Comparison of ENCODE assay signal across 8 mouse cellular contexts in the genomic region with DNA sequence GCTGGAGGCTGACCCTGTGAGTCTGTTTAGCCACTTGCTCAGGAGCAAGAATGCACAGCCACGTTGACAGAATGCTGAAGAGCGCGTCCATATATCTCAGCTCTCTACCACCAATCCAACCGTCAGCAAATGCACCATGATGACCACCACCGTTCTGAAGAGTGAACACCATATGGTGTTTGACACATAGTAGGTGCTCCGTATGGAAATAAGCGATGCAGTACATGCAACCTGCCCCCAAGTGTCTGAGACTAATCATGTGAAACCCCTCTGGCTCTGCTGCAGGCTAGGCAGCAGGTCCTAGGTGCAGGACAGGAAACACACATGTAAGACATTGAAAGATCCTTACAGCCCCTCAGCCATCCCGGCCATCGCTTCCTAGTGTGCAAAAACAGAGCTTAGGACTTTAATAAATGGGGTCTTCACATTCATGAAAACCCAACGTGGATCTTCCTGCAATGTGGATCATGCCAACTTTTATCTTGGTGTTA. TPM values are rescaled to one million over a fixed set of nuclear protein-coding genes. Genes with fewer than 3 reads are reported as not detected.
A peak's percentile ranks its signal among the peaks of the same experiment; 100 is the strongest.
DNase-seq lines count a peak whose midpoint lies in the region; ATAC-seq lines count a peak whose summit lies in the region.

No protein-coding gene starts in this region.

- WGBS in lung, embryonic 15.5 days, result 56% methylated on average over 10 of the region's 10 CpGs
- WGBS in forebrain, embryonic 14.5 days, result 78% methylated on average over 10 of the region's 10 CpGs
- 74% methylated on average over 10 of the region's 10 CpGs for WGBS in limb, embryonic 13.5 days

- peak overlapping the region; percentile 59 for H3K4me3 ChIP-seq in lung, embryonic 15.5 days
- peak overlapping the region; percentile 58; the same call in 1 of the 2 replicates for H3K4me3 ChIP-seq in forebrain, embryonic 14.5 days (ENCODE audit: low read depth, low read length)
- H3K4me3 ChIP-seq in limb, embryonic 13.5 days, result peak overlapping the region; percentile 74

- no peak overlapping the region for H3K9ac ChIP-seq in lung, embryonic 15.5 days
- H3K9ac ChIP-seq in forebrain, embryonic 14.5 days (ENCODE audit: low read length), result no peak overlapping the region
- no peak overlapping the region for H3K9ac ChIP-seq in limb, embryonic 13.5 days

- H3K36me3 ChIP-seq in lung, embryonic 15.5 days, result 0 out of 2 replicates have a peak, but pooled peaks cover 2% of the 10 kb centered on the region
- H3K36me3 ChIP-seq in forebrain, embryonic 14.5 days (ENCODE audit: control insufficient read depth, insufficient read depth, low read length), result no peaks in the 10 kb centered on the region
- peaks cover 9% of the 10 kb centered on the region; the same call in 1 of the 2 replicates for H3K36me3 ChIP-seq in limb, embryonic 13.5 days
- no peaks in the 10 kb centered on the region for H3K36me3 ChIP-seq in splenic B cell, adult 2 months (ENCODE audit: control insufficient read depth, insufficient read depth, low read length, poor library complexity, severe bottlenecking)

- peak overlapping the region; percentile 99 for H3K4me2 ChIP-seq in lung, embryonic 15.5 days
- peak overlapping the region; percentile 99 for H3K4me2 ChIP-seq in forebrain, embryonic 14.5 days (ENCODE audit: low read length)
- H3K4me2 ChIP-seq in limb, embryonic 13.5 days (replicated peaks), result peak overlapping the region; percentile 99

- peak overlapping the region; percentile 73 for H3K27ac ChIP-seq in lung, embryonic 15.5 days
- no peak overlapping the region for H3K27ac ChIP-seq in forebrain, embryonic 14.5 days (ENCODE audit: low read depth, low read length)
- no peak overlapping the region for H3K27ac ChIP-seq in limb, embryonic 13.5 days

- peaks cover 8% of the 10 kb centered on the region; the same call in 1 of the 2 replicates for H3K27me3 ChIP-seq in lung, embryonic 15.5 days
- H3K27me3 ChIP-seq in forebrain, embryonic 14.5 days (replicated peaks; ENCODE audit: control insufficient read depth, insufficient read depth, low read length), result no peaks in the 10 kb centered on the region
- H3K27me3 ChIP-seq in limb, embryonic 13.5 days, result peaks cover 11% of the 10 kb centered on the region; the same call in 1 of the 2 replicates
- H3K27me3 ChIP-seq in splenic B cell, adult 2 months (ENCODE audit: control insufficient read depth, insufficient read depth, low read length, poor library complexity, severe bottlenecking), result no peaks in the 10 kb centered on the region

- DNase-seq in lung, postnatal 14 days, result no peak
- no peak for DNase-seq in forebrain, embryonic 14.5 days (ENCODE audit: low spot score)
- DNase-seq in splenic B cell, adult 2 months (ENCODE audit: low read depth, low spot score), result peak; percentile 36
- no peak for DNase-seq in yolk sac, embryonic 10.5 days (ENCODE audit: low spot score)
- DNase-seq in embryo, embryonic 10 days (ENCODE audit: low spot score), result no peak
- DNase-seq in urinary bladder, postnatal 10 days (ENCODE audit: low spot score), result no peak

- peaks cover 41% of the 10 kb centered on the region for H3K4me1 ChIP-seq in lung, embryonic 15.5 days
- 0 out of 2 replicates have a peak, but pooled peaks cover 5% of the 10 kb centered on the region for H3K4me1 ChIP-seq in forebrain, embryonic 14.5 days (ENCODE audit: control insufficient read depth, insufficient read depth, low read length)
- H3K4me1 ChIP-seq in limb, embryonic 13.5 days, result peaks cover 31% of the 10 kb centered on the region

- no peaks in the 10 kb centered on the region for H3K9me3 ChIP-seq in lung, embryonic 15.5 days
- no peaks in the 10 kb centered on the region for H3K9me3 ChIP-seq in forebrain, embryonic 14.5 days (replicated peaks; ENCODE audit: control insufficient read depth, low read length)
- no peaks in the 10 kb centered on the region for H3K9me3 ChIP-seq in limb, embryonic 13.5 days

- ATAC-seq in lung, embryonic 15.5 days (ENCODE audit: borderline replicate concordance, extremely low read depth, low FRiP score, low TSS enrichment), result no peak
- ATAC-seq in forebrain, embryonic 14.5 days, result no peak
- no peak for ATAC-seq in limb, embryonic 13.5 days (ENCODE audit: low FRiP score, low read depth)

RNA-seq across cellular contexts. Expression of a gene that starts 0.6 kb away (rescaled TPM):
- polyA plus RNA-seq in lung, embryonic 15.5 days (2015; fragmentation: Nextera tagmentation; extraction: Ambion mirVana), result not detected in 2 replicates
- not detected in 2 replicates for polyA plus RNA-seq in forebrain, embryonic 14.5 days (2014; fragmentation: Nextera tagmentation; extraction: Ambion mirVana)
- polyA plus RNA-seq in limb, embryonic 13.5 days (2015; fragmentation: Nextera tagmentation; extraction: Ambion mirVana), result not detected in 2 replicates

RNA-seq across cellular contexts. Expression of a gene that starts 3.3 kb away (rescaled TPM):
- 18.8 and 20.0 TPM in 2 replicates for polyA plus RNA-seq in lung, embryonic 15.5 days (2015; fragmentation: Nextera tagmentation; extraction: Ambion mirVana)
- polyA plus RNA-seq in forebrain, embryonic 14.5 days (2014; fragmentation: Nextera tagmentation; extraction: Ambion mirVana), result 10.4 and 12.2 TPM in 2 replicates
- 18.6 and 19.4 TPM in 2 replicates for polyA plus RNA-seq in limb, embryonic 13.5 days (2015; fragmentation: Nextera tagmentation; extraction: Ambion mirVana)

RNA-seq across cellular contexts. Expression of a gene that starts 16.7 kb away (rescaled TPM):
- polyA plus RNA-seq in lung, embryonic 15.5 days (2015; fragmentation: Nextera tagmentation; extraction: Ambion mirVana), result 0.44 and 0.52 TPM in 2 replicates
- not detected in 2 replicates for polyA plus RNA-seq in forebrain, embryonic 14.5 days (2014; fragmentation: Nextera tagmentation; extraction: Ambion mirVana)
- polyA plus RNA-seq in limb, embryonic 13.5 days (2015; fragmentation: Nextera tagmentation; extraction: Ambion mirVana), result 0.38 TPM in 2 replicates

RNA-seq across cellular contexts. Expression of a gene that starts 44.8 kb away (rescaled TPM):
- polyA plus RNA-seq in lung, embryonic 15.5 days (2015; fragmentation: Nextera tagmentation; extraction: Ambion mirVana), result 3.8 and 3.9 TPM in 2 replicates
- 34.2 and 39.6 TPM in 2 replicates for polyA plus RNA-seq in forebrain, embryonic 14.5 days (2014; fragmentation: Nextera tagmentation; extraction: Ambion mirVana)
- 10.0 and 10.2 TPM in 2 replicates for polyA plus RNA-seq in limb, embryonic 13.5 days (2015; fragmentation: Nextera tagmentation; extraction: Ambion mirVana)

RNA-seq across cellular contexts. Expression of a gene that starts 57.8 kb away (rescaled TPM):
- polyA plus RNA-seq in lung, embryonic 15.5 days (2015; fragmentation: Nextera tagmentation; extraction: Ambion mirVana), result 0.59 and 0.63 TPM in 2 replicates
- 0.23 TPM in 1 of 2 replicates, not detected in the other for polyA plus RNA-seq in forebrain, embryonic 14.5 days (2014; fragmentation: Nextera tagmentation; extraction: Ambion mirVana)
- polyA plus RNA-seq in limb, embryonic 13.5 days (2015; fragmentation: Nextera tagmentation; extraction: Ambion mirVana), result 0.49 and 0.78 TPM in 2 replicates
